Comparison of ENCODE assay signal across 8 mouse cellular contexts in genomic region chr8:117372070-117372469, GRCm38 (mm10).
DNase-seq lines count a peak whose midpoint lies in the region; ATAC-seq and TF ChIP-seq lines count a peak whose summit lies in the region.
"Had no signal": no experiment of that assay in that cellular context is flagged by ENCODE, and none has a peak within 500 bp of the region (broad histone marks: within the 10 kb centered on the region; RNA-seq: fewer than 3 reads in every experiment).

No protein-coding gene starts in this region.

- 57% methylated on average over 12 of the region's 12 CpGs for WGBS in midbrain, postnatal 0 days

- no peak for ATAC-seq in midbrain, postnatal 0 days (ENCODE audit: low FRiP score)
- no peak for ATAC-seq in erythroblast, adult 5-6 weeks (replicated peaks; ENCODE audit: low FRiP score, poor library complexity, severe bottlenecking)
- ATAC-seq: intestine, embryonic 16.5 days had no signal

- peak overlapping the region; percentile 88 for H3K27ac ChIP-seq in layer of hippocampus, adult 2 months
- H3K27ac ChIP-seq in midbrain, postnatal 0 days (ENCODE audit: low read depth, low read length), result peak overlapping the region; percentile 39; the same call in 1 of the 2 replicates

- H3K27me3 ChIP-seq in midbrain, postnatal 0 days (ENCODE audit: insufficient read depth, low read length), result no peaks in the 10 kb centered on the region

- DNase-seq in MN1 (ENCODE audit: low spot score), result peak; percentile 46
- DNase-seq in brain, embryonic 14.5 days (ENCODE audit: low read depth), result peak; percentile 76
- peak; percentile 61 to 77 for DNase-seq in layer of hippocampus, adult 2 months (ENCODE audit: low spot score in 2 of 2)
- DNase-seq in midbrain, postnatal 0 days (ENCODE audit: low spot score), result peak; percentile 59
- DNase-seq in spleen, adult 18-20 months, result no peak
- no peak for DNase-seq in embryo, embryonic 10 days (ENCODE audit: low spot score)

- no peak for TF ChIP-seq CTCF in brain, embryonic 14.5 days (IDR thresholded peaks at IDR 0.05; ENCODE audit: borderline replicate concordance, extremely low read depth, insufficient read depth, insufficient read length)
- peak; percentile 25 for TF ChIP-seq CTCF in layer of hippocampus, adult 2 months (conservative IDR thresholded peaks at IDR 0.05)
- TF ChIP-seq CTCF in midbrain, postnatal 0 days (IDR thresholded peaks at IDR 0.05), result no peak

- H3K4me1 ChIP-seq in midbrain, postnatal 0 days (ENCODE audit: insufficient read depth, low read length), result peaks cover 17% of the 10 kb centered on the region

- TF ChIP-seq POLR2A in brain, embryonic 14.5 days (IDR thresholded peaks at IDR 0.05; ENCODE audit: borderline replicate concordance, extremely low read depth, insufficient read depth, insufficient read length, poor library complexity, severe bottlenecking), result no peak

- peak overlapping the region; percentile 7; the same call in 1 of the 2 replicates for H3K4me2 ChIP-seq in midbrain, postnatal 0 days (ENCODE audit: low read depth, low read length, poor library complexity, severe bottlenecking)

- no peak overlapping the region for H3K4me3 ChIP-seq in layer of hippocampus, adult 2 months
- no peak overlapping the region for H3K4me3 ChIP-seq in midbrain, postnatal 0 days (ENCODE audit: low read depth, low read length)

- no peaks in the 10 kb centered on the region for H3K9me3 ChIP-seq in midbrain, postnatal 0 days (ENCODE audit: low read length)

- no peaks in the 10 kb centered on the region for H3K36me3 ChIP-seq in midbrain, postnatal 0 days (ENCODE audit: insufficient read depth, low read length)

- H3K9ac ChIP-seq in midbrain, postnatal 0 days (replicated peaks; ENCODE audit: low read length, poor library complexity, severe bottlenecking), result no peak overlapping the region

Comparison
In these comparisons a context has a peak if more than half of its experiments do, and no peak if none do; other contexts are left out.
1. DNase-seq: peak in MN1 (single experiment), brain, embryonic 14.5 days (single experiment), layer of hippocampus, adult 2 months (2 of 2) and midbrain, postnatal 0 days (single experiment); none in spleen, adult 18-20 months (0 of 2) and embryo, embryonic 10 days (single experiment).